Mouse (Mus musculus) myocyte (in vitro differentiated cells): ENCODE measurements at regions not wholly inside any gene's neighbourhood (a gene's known extent, or its start where the extent isn't known, plus 50 kb on each side); places are given as distances from the start of the nearest gene placed in this dataset.

Experiments
- CEBPB ChIP-seq: IDR thresholded peaks from 2 replicates; pipeline ENCODE4 v1.6.1; 2011; ENCODE audit warnings: mild to moderate bottlenecking, moderate library complexity; ENCODE audit not compliant: poor library complexity, insufficient read depth, severe bottlenecking
- POLR2A ChIP-seq: IDR thresholded peaks from one replicate; pipeline ENCODE4 v1.6.1; 2011; ENCODE audit warnings: low read depth, mild to moderate bottlenecking, control low read depth, moderate library complexity; ENCODE audit not compliant: insufficient read length
- USF1 ChIP-seq: IDR thresholded peaks from one replicate; pipeline ENCODE4 v1.6.1; 2011; ENCODE audit warnings: low read depth, mild to moderate bottlenecking, control low read depth, moderate library complexity

DNA sequence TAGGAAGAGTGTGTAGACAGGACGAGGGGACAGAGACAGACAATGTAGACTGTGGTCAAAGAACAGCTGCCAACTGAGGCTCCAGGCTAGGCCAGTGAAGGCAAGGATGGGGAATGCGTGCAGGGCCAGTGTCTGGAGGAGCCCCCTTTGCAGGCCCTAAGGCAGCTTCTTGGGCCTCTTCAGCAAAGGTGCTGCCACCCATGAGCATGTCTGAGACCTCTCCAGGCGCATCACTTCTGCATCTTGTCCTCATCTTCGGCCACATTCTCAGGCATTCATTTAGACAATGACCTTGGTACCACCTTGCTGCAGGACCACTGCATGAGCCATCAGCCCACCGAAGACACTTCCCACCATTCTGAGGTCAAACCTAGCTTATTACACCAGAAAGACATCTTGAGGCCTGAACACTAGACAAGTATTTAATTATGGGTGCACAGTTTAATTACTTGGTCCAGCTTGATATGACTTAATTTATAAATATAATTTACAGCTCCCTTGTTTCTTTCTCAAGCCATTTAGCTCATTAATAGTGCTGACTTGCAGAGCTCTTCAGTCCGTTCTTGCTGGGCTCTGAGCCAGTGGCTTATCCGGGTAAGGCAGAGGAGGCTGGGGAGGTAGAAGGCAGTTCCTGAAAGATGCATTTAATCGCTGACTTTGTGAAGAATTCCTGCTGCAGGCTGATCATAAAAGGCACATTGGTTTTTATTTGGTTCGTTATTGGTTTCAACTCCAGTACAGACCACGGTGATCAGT lies 72.1 kb upstream of the Sesn3 start:
- TF ChIP-seq POLR2A (no peak), USF1 (no peak), CEBPB (no peak)
